Mouse (Mus musculus): Measurements from ENCODE around the gene Olfm4. TPM values are rescaled to one million over a fixed set of nuclear protein-coding genes. Genes with fewer than 3 reads are reported as not detected.
A peak's percentile ranks its signal among the peaks of the same experiment; 100 is the strongest.

Gene Olfm4
- polyA plus RNA-seq (2014; fragmentation: Nextera tagmentation; extraction: Ambion mirVana) = 0.33 and 0.55 TPM in 2 replicates

DNA sequence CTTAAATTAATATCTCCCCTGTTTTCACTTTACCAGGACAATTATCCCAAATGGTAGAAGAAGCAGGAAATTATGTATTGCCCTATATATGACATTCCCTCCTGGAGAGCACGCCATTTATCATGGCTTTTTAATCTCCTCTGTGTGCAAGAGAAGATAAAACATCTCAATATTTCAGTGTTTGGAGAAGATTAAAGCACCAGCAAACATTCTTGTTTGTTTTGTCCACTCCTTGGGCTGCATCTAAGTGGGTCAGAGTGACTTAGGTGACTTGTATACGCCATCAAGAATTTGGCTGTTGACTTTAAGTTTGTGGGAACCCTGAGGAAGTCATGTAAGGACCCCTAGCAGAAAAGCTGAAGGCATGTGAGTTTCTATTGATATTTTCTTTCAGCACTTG, at the start of gene Olfm4:
TSS of gene Olfm4 (plus strand) at position 301 of the 400 bp plus-strand sequence.
- Histone ChIP-seq H3K4me2 (ENCODE audit: low read depth, severe bottlenecking) (no peak within 1 kb of the TSS), H3K36me3 (ENCODE audit: control insufficient read depth, insufficient read depth, low read length) (no peaks in the 10 kb centered on the region), H3K4me3 (ENCODE audit: low read depth, low read length) (no peak within 1 kb of the TSS), H3K9ac (ENCODE audit: low read length) (no peak within 1 kb of the TSS), H3K9me3 (ENCODE audit: control insufficient read depth, low read length) (no peaks in the 10 kb centered on the region), H3K27ac (replicated peaks; ENCODE audit: low read depth, low read length) (no peak within 1 kb of the TSS), H3K4me1 (ENCODE audit: control insufficient read depth, insufficient read depth, low read length) (no peaks in the 10 kb centered on the region), H3K27me3 (ENCODE audit: control insufficient read depth, insufficient read depth, low read length) (no peaks in the 10 kb centered on the region)
- no peak for DNase-seq (ENCODE audit: low spot score)
- 87% methylated on average over 2 of the region's 2 CpGs for WGBS
- ATAC-seq (ENCODE audit: insufficient number of reproducible peaks, low FRiP score, low TSS enrichment, low read depth) = no peak

DNA sequence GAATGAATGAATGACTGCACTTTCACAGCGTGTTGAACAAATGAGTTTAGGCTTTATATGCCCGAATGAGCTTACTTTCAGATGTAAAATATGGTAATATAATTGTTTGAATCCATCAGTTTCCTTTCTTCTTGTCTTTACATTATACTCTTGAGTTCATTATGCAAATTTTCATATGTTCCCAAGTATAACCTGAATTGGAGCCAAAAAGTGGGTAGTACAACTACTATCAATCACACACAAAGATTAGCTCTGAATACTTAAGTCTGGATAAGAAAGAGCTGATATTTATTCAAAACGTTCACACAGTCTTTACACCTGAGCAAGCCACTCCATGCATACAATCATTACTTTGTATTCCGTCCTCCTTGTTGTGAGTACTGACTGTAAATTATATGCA, 49.5 kb upstream of the Olfm4 start:
- ATAC-seq (ENCODE audit: insufficient number of reproducible peaks, low FRiP score, low TSS enrichment, low read depth) = no peak
- Histone ChIP-seq H3K27me3 (ENCODE audit: control insufficient read depth, insufficient read depth, low read length) (no peaks in the 10 kb centered on the region), H3K36me3 (ENCODE audit: control insufficient read depth, insufficient read depth, low read length) (no peaks in the 10 kb centered on the region), H3K4me2 (ENCODE audit: low read depth, severe bottlenecking) (no peak overlapping the region), H3K4me1 (ENCODE audit: control insufficient read depth, insufficient read depth, low read length) (no peaks in the 10 kb centered on the region), H3K27ac (replicated peaks; ENCODE audit: low read depth, low read length) (no peak overlapping the region), H3K9ac (ENCODE audit: low read length) (no peak overlapping the region), H3K4me3 (ENCODE audit: low read depth, low read length) (no peak overlapping the region), H3K9me3 (ENCODE audit: control insufficient read depth, low read length) (no peaks in the 10 kb centered on the region)
- DNase-seq (ENCODE audit: low spot score) = no peak
- 73% methylated on average over 4 of the region's 4 CpGs for WGBS

- Histone ChIP-seq H3K27ac (replicated peaks; ENCODE audit: low read depth, low read length) (no peak overlapping the region), H3K4me3 (ENCODE audit: low read depth, low read length) (no peak overlapping the region), H3K27me3 (ENCODE audit: control insufficient read depth, insufficient read depth, low read length) (no peaks in the 10 kb centered on the region), H3K9me3 (ENCODE audit: control insufficient read depth, low read length) (no peaks in the 10 kb centered on the region), H3K4me2 (ENCODE audit: low read depth, severe bottlenecking) (no peak overlapping the region), H3K36me3 (ENCODE audit: control insufficient read depth, insufficient read depth, low read length) (no peaks in the 10 kb centered on the region), H3K4me1 (ENCODE audit: control insufficient read depth, insufficient read depth, low read length) (no peaks in the 10 kb centered on the region), H3K9ac (ENCODE audit: low read length) (no peak overlapping the region)
- 91% methylated on average over 4 of the region's 4 CpGs for WGBS
- DNase-seq (ENCODE audit: low spot score) (no peak), ATAC-seq (ENCODE audit: insufficient number of reproducible peaks, low FRiP score, low TSS enrichment, low read depth) (no peak)
Measured at GRCm38 (mm10) chr14:79936879-79937468, 46.9 kb upstream of the Olfm4 start.

GRCm38 (mm10) chr14:79945876-79946275, 38.0 kb upstream of the Olfm4 start:
- Histone ChIP-seq H3K27me3 (ENCODE audit: control insufficient read depth, insufficient read depth, low read length) (no peaks in the 10 kb centered on the region), H3K9ac (ENCODE audit: low read length) (no peak overlapping the region), H3K9me3 (ENCODE audit: control insufficient read depth, low read length) (no peaks in the 10 kb centered on the region), H3K4me2 (ENCODE audit: low read depth, severe bottlenecking) (no peak overlapping the region), H3K4me3 (ENCODE audit: low read depth, low read length) (no peak overlapping the region), H3K36me3 (ENCODE audit: control insufficient read depth, insufficient read depth, low read length) (no peaks in the 10 kb centered on the region), H3K4me1 (ENCODE audit: control insufficient read depth, insufficient read depth, low read length) (no peaks in the 10 kb centered on the region), H3K27ac (replicated peaks; ENCODE audit: low read depth, low read length) (no peak overlapping the region)
- no peak for ATAC-seq (ENCODE audit: insufficient number of reproducible peaks, low FRiP score, low TSS enrichment, low read depth)
- no peak for DNase-seq (ENCODE audit: low spot score)
- 61% methylated on average over 2 of the region's 2 CpGs for WGBS

DNA sequence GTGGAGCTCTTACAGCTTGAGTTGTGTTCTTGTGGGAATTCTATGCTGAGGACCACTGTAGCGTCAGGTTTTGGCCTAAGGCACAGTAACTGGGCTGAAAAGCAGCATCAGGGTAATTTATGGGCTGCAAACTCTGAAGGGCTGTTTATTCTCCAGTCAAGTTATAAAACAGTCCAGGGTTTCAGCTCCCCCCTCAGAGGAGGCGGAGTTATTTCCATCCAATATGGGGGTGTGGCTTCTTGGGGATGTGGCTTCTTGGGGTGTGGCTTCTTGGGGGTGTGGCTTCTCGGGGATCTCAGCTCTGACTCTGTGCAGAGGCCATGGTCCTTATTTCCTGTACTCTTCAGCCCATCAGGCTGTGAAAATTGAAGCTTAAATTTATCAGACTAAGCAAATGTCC, 28.2 kb upstream of the Olfm4 start:
- H3K36me3 ChIP-seq (ENCODE audit: control insufficient read depth, insufficient read depth, low read length) = no peaks in the 10 kb centered on the region
- WGBS = 59% methylated on average over 3 of the region's 3 CpGs
- no peaks in the 10 kb centered on the region for H3K27me3 ChIP-seq (ENCODE audit: control insufficient read depth, insufficient read depth, low read length)
- H3K4me2 ChIP-seq (ENCODE audit: low read depth, severe bottlenecking) = no peak overlapping the region
- H3K4me1 ChIP-seq (ENCODE audit: control insufficient read depth, insufficient read depth, low read length) = peaks cover 7% of the 10 kb centered on the region; the same call in 1 of the 2 replicates
- peak; percentile 61 for ATAC-seq (ENCODE audit: insufficient number of reproducible peaks, low FRiP score, low TSS enrichment, low read depth)
- peak; percentile 44 for DNase-seq (ENCODE audit: low spot score)
- H3K27ac ChIP-seq (replicated peaks; ENCODE audit: low read depth, low read length) = no peak overlapping the region
- H3K4me3 ChIP-seq (ENCODE audit: low read depth, low read length) = no peak overlapping the region
- no peaks in the 10 kb centered on the region for H3K9me3 ChIP-seq (ENCODE audit: control insufficient read depth, low read length)
- no peak overlapping the region for H3K9ac ChIP-seq (ENCODE audit: low read length)

- 41% methylated on average over 15 of the region's 15 CpGs for WGBS
- ATAC-seq (ENCODE audit: insufficient number of reproducible peaks, low FRiP score, low TSS enrichment, low read depth) (peak; percentile 73), DNase-seq (ENCODE audit: low spot score) (peak; percentile 38)
- Histone ChIP-seq H3K9me3 (ENCODE audit: control insufficient read depth, low read length) (no peaks in the 10 kb centered on the region), H3K27ac (replicated peaks; ENCODE audit: low read depth, low read length) (peak overlapping the region; percentile 30; the same call in 1 of the 2 replicates), H3K4me1 (ENCODE audit: control insufficient read depth, insufficient read depth, low read length) (peaks cover 7% of the 10 kb centered on the region; the same call in 1 of the 2 replicates), H3K4me2 (ENCODE audit: low read depth, severe bottlenecking) (no peak overlapping the region), H3K4me3 (ENCODE audit: low read depth, low read length) (no peak overlapping the region), H3K27me3 (ENCODE audit: control insufficient read depth, insufficient read depth, low read length) (no peaks in the 10 kb centered on the region), H3K36me3 (ENCODE audit: control insufficient read depth, insufficient read depth, low read length) (no peaks in the 10 kb centered on the region), H3K9ac (ENCODE audit: low read length) (no peak overlapping the region)
Measured at GRCm38 (mm10) chr14:79957789-79958487, 25.9 kb upstream of the Olfm4 start.

- Histone ChIP-seq H3K9ac (ENCODE audit: low read length) (no peak overlapping the region), H3K9me3 (ENCODE audit: control insufficient read depth, low read length) (no peaks in the 10 kb centered on the region), H3K27me3 (ENCODE audit: control insufficient read depth, insufficient read depth, low read length) (no peaks in the 10 kb centered on the region), H3K4me1 (ENCODE audit: control insufficient read depth, insufficient read depth, low read length) (peaks cover 10% of the 10 kb centered on the region; the same call in 1 of the 2 replicates), H3K27ac (replicated peaks; ENCODE audit: low read depth, low read length) (no peak overlapping the region), H3K4me3 (ENCODE audit: low read depth, low read length) (no peak overlapping the region), H3K4me2 (ENCODE audit: low read depth, severe bottlenecking) (no peak overlapping the region), H3K36me3 (ENCODE audit: control insufficient read depth, insufficient read depth, low read length) (no peaks in the 10 kb centered on the region)
- 76% methylated on average over 4 of the region's 4 CpGs for WGBS
- DNase-seq (ENCODE audit: low spot score) (no peak), ATAC-seq (ENCODE audit: insufficient number of reproducible peaks, low FRiP score, low TSS enrichment, low read depth) (no peak)
Measured at GRCm38 (mm10) chr14:79961187-79961586, 22.7 kb upstream of the Olfm4 start.

- H3K9ac ChIP-seq (ENCODE audit: low read length) = no peak overlapping the region
- 79% methylated on average over 2 of the region's 2 CpGs for WGBS
- H3K4me3 ChIP-seq (ENCODE audit: low read depth, low read length) = no peak overlapping the region
- ATAC-seq (ENCODE audit: insufficient number of reproducible peaks, low FRiP score, low TSS enrichment, low read depth) (no peak), DNase-seq (ENCODE audit: low spot score) (no peak)
- H3K9me3 ChIP-seq (ENCODE audit: control insufficient read depth, low read length) = no peaks in the 10 kb centered on the region
- H3K4me1 ChIP-seq (ENCODE audit: control insufficient read depth, insufficient read depth, low read length) = peaks cover 10% of the 10 kb centered on the region; the same call in 1 of the 2 replicates
- H3K4me2 ChIP-seq (ENCODE audit: low read depth, severe bottlenecking) = no peak overlapping the region
- no peaks in the 10 kb centered on the region for H3K36me3 ChIP-seq (ENCODE audit: control insufficient read depth, insufficient read depth, low read length)
- H3K27ac ChIP-seq (replicated peaks; ENCODE audit: low read depth, low read length) = no peak overlapping the region
- no peaks in the 10 kb centered on the region for H3K27me3 ChIP-seq (ENCODE audit: control insufficient read depth, insufficient read depth, low read length)
Measured at GRCm38 (mm10) chr14:79961602-79962001, 22.3 kb upstream of the Olfm4 start.

Data from limb, embryonic 11.5 days (tissue).